Mouse (Mus musculus) fat pad, adult 2 months (tissue): Measurements from ENCODE around the gene Mlycd.
A peak's percentile ranks its signal among the peaks of the same experiment; 100 is the strongest.
"Not testable (repeated sequence)": the region's sequence is repeated elsewhere in the genome, so short reads cannot be mapped to it uniquely, and the experiment has no call there.

Experiments used
- DNase-seq: peaks from one replicate; pipeline ENCODE4 v3.0.0-alpha.2; 2011; ENCODE audit warnings: low read depth, low spot score; ENCODE audit errors: extremely low read depth

Gene Mlycd

GRCm38 (mm10) chr8:119394524-119395026 lies at the start of gene Mlycd:
Gene Mlycd (plus strand): TSS chr8:119394878.
- peak; percentile 25 for DNase-seq

GRCm38 (mm10) chr8:119345029-119345682 lies 49.5 kb upstream of the Mlycd start:
- no peak for DNase-seq

- no peak for DNase-seq
These were observed 49.0 kb upstream of the Mlycd start for GRCm38 (mm10) chr8:119345683-119346075.

GRCm38 (mm10) chr8:119351647-119352046 lies 43.0 kb upstream of the Mlycd start:
- DNase-seq = no peak

- no peak for DNase-seq
These were observed 41.6 kb upstream of the Mlycd start for GRCm38 (mm10) chr8:119352977-119353658.

GRCm38 (mm10) chr8:119353659-119354023 lies 41.0 kb upstream of the Mlycd start:
- DNase-seq = no peak

- not testable (repeated sequence) for DNase-seq
These were observed 38.0 kb upstream of the Mlycd start for GRCm38 (mm10) chr8:119356631-119357030.

- no peak for DNase-seq
These were observed 36.5 kb upstream of the Mlycd start for GRCm38 (mm10) chr8:119358175-119358574.

GRCm38 (mm10) chr8:119358836-119359235 lies 35.8 kb upstream of the Mlycd start:
- no peak for DNase-seq

GRCm38 (mm10) chr8:119360686-119361295 lies 33.9 kb upstream of the Mlycd start:
- DNase-seq = no peak

GRCm38 (mm10) chr8:119374716-119375115 lies 20.0 kb upstream of the Mlycd start:
- not testable (repeated sequence) for DNase-seq

- no peak for DNase-seq
These were observed 16.2 kb upstream of the Mlycd start for GRCm38 (mm10) chr8:119378476-119378875.

- no peak for DNase-seq
These were observed 14.1 kb upstream of the Mlycd start for GRCm38 (mm10) chr8:119380619-119381018.

GRCm38 (mm10) chr8:119384478-119384877 lies 10.2 kb upstream of the Mlycd start:
- DNase-seq = no peak

- DNase-seq = no peak
These were observed 8.8 kb upstream of the Mlycd start for GRCm38 (mm10) chr8:119385854-119386253.

- no peak for DNase-seq
These were observed 7.7 kb upstream of the Mlycd start for GRCm38 (mm10) chr8:119386988-119387387.

GRCm38 (mm10) chr8:119394097-119394496 lies 581 bp upstream of the Mlycd start:
- no peak for DNase-seq

- no peak for DNase-seq
These were observed 633 bp downstream of the Mlycd start for GRCm38 (mm10) chr8:119395072-119395950.

- DNase-seq = no peak
These were observed 3.9 kb downstream of the Mlycd start for GRCm38 (mm10) chr8:119398558-119398957.

GRCm38 (mm10) chr8:119399255-119399654 lies 4.6 kb downstream of the Mlycd start:
- no peak for DNase-seq

- DNase-seq = no peak
These were observed 5.5 kb downstream of the Mlycd start for GRCm38 (mm10) chr8:119400122-119400671.
